Mouse (Mus musculus): ENCODE measurements at regions not wholly inside any gene's neighbourhood (a gene's known extent, or its start where the extent isn't known, plus 50 kb on each side); places are given as distances from the start of the nearest gene placed in this dataset.
"Not testable (repeated sequence)": the region's sequence is repeated elsewhere in the genome, so short reads cannot be mapped to it uniquely, and the experiment has no call there.

DNA sequence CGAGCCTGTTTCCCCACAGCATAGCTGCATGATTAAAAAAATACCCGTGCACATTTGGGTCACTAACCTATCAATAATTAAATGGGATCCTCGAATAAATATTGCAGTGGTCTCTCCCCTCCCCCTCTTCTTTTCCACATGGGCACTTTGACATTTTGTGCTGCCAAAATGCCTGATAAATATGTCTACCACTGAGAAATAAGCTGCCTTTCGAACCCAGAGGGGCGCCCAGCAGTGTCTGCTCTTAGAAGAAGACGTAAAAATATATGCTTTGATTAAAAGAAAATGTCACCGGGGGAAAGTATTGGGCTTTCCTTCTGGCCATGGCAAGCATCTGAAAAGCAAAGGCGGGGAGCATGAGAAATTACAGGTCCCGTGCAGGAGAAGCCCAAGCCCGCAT is 152.6 kb upstream of the Frmd4a start:
- no peak for DNase-seq (ENCODE audit: low read depth, low spot score)

DNA sequence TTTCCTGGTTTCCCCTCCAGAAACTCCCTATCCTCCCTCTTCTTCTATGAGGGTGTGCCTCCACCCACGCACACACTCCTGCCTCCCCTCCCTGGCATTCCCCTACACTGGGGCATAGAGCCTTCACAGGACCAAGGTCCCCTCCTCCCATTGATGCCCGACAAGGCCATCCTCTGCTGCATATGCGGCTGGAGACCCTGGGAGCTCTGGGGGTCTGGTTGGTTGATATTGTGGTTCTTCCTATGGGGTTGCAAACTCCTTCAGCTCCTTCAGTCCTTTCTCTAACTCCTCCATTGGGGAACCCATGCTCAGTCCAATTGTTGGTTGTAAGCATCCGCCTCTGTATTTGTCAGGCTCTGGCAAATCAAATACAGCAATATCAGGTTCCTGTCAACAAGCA is 150.8 kb upstream of the Frmd4a start:
- not testable (repeated sequence) for DNase-seq (ENCODE audit: low read depth, low spot score)

DNA sequence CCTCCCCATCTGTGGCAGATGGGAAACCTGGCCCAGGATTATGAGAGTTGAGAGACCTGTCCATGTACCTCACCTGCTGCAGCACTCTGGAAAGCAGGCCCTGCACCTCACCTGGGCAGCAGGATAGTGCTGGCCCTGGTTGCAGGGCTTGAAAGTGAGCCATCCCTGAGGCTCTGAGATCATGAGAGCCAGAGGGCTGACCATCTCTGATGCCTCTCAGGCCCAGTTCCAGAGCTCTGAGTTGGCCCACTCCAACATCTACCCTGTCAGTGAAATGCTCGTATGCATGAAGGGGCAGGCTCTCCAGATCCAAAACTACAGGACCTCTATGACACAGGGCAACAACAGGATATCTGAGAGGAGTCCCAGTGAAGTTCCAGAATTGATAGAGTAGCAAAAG is 147.8 kb upstream of the Frmd4a start:
- DNase-seq (ENCODE audit: low read depth, low spot score) = no peak

GRCm38 (mm10) chr2:3871748-3872147 is 145.8 kb upstream of the Frmd4a start:
- no peak for DNase-seq (ENCODE audit: low read depth, low spot score)

DNA sequence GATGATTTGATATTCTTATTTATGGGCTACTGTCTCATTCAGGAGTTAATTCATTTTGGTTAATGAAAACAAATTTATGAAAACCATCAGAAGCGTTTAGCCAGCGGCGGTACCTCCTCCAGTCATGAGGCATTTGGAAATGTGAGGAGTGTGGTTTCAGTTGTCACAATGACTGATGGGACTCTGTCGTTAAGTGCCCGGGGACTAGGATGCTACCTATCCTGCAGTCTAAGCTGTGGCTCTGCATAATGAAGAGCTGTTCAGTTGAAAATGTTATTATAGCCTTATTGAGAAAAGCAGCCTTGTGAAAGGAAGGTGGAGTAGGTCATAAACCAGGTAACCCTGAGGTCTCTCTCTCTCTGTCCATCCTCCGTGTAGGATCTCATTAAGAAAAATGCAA is 130.5 kb upstream of the Frmd4a start:
- no peak for DNase-seq (ENCODE audit: low read depth, low spot score)

DNA sequence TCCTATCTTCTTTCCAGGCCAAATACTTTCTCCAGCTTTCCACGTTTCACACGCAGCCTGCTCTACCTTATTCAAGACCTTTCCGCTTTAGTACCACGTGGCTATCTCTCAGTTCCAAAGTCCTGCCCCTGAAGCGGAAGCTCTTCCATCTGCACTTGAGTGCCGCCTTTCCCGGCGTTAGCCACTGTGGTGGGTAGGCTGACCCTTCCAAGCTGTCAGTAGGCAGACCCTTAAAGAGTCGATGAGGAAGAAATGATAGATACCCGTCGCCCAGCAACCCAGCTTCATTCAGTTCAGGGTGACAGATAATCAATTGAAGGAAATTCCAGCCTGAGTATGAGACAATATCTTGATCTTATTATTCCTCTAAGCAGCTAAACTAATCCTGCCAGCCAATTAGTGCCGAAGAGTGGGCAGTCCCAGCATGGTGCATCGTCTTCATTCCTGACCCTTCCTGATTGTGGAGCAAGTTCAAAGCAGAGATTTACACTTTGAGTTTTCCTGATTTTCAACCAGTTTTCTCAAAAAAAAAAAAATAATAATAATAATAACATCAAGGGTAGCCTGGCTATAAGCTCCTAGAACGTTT is 129.6 kb upstream of the Frmd4a start:
- DNase-seq (ENCODE audit: low read depth, low spot score) = no peak

GRCm38 (mm10) chr2:3889381-3889780 is 128.1 kb upstream of the Frmd4a start:
- DNase-seq (ENCODE audit: low read depth, low spot score) = no peak

DNA sequence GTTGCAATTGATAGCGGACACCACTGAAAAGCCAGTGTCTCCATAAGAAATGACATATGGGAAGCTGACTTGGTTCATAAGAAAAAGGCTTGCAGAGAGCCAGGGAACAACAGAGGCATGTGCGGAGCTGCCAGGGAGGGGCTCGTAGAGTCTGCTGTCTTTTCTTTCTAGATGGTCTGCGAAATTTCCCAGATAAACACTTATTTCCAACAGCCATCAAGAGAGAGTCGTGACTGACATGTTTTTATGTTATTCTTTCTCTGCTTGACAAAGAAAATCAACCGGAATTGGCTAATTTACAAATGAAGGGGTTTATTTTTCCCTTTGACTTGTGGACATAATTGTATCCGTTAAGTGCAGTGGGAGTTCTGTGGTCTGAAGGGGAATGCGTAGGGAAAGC is 127.1 kb upstream of the Frmd4a start:
- no peak for DNase-seq (ENCODE audit: low read depth, low spot score)

DNA sequence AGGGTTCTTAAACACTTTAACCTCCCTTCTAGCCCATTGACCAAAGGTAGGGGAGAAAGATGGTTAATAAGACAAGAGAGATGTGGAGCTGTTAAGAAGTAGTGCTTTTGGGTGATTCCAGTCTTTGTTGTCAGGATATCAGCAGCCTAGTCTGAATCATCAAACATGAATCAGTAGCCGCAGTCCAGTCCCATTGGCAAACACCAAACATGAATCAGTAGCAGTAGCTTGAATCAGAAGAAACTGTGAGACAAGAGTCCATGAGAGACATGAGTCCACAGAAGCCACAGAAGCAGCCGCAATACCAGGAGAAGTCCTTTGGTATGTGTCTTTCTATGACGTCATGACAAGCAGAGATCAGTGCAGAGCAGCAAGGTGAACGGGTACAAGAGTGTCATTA is 110.5 kb upstream of the Frmd4a start:
- no peak for DNase-seq (ENCODE audit: low read depth, low spot score)

- DNase-seq (ENCODE audit: low read depth, low spot score) = no peak
These were observed 109.3 kb upstream of the Frmd4a start for GRCm38 (mm10) chr2:3908192-3908591.

GRCm38 (mm10) chr2:3910086-3910891 is 107.2 kb upstream of the Frmd4a start:
- DNase-seq (ENCODE audit: low read depth, low spot score) = no peak

- DNase-seq (ENCODE audit: low read depth, low spot score) = no peak
These were observed 102.4 kb upstream of the Frmd4a start for GRCm38 (mm10) chr2:3915141-3915540.

DNA sequence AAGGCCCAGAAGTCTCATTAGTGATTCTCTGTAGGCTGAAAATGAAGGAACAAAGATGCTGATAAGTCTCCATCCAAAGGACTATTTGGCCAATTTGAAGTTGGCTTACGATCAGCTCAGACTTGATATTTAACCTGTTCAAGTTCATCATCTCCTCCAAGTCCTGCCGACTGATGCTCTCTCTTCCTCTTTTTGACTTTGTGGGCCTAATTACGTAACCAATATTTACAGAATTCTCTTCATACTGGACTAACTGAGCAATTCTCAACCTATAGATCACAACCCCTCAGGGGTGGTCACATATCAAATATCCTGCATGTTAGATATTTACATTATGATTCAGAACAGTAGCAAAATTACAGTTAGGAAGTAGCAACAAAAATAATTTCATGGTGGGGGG is 101.2 kb upstream of the Frmd4a start:
- no peak for DNase-seq (ENCODE audit: low read depth, low spot score)

DNA sequence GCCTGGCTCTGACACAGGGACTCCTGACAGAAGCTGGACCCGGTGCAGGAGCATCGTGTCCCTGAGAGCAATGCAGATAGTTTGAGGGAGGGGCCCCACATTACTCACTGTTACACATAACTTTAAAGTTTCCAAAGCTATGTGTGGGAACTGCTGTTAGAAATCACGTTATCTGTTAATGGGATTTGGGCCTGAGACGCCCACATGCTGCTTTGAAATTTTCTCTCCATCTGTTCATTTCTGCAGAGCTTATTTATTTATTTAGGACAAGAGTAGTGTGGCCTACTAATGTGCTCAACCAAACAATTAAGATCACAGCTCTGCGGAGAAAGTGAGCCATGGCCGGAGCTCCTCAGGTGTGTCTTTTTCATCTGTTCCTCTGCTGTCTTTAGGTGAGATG is 99.4 kb upstream of the Frmd4a start:
- no peak for DNase-seq (ENCODE audit: low read depth, low spot score)

DNA sequence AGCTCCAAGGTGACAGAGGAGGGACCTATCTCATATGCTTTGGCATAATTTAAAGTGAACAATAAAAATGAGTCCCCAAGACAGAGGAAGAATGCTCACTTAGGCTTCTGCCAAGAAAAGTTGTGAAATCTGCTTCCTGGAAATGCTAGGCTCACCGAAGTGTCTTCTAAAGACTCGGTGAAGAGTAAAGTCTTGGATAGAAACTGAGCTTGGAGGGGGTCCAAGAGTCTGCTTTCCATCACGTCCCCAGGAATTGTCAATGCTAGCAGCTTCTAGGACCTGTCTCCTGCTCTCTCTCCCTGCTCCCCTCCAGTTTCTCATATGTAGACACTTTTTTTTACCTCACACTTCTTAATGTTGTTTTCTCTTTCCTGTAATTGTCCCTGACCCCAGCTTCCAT is 97.6 kb upstream of the Frmd4a start:
- no peak for DNase-seq (ENCODE audit: low read depth, low spot score)

- not testable (repeated sequence) for DNase-seq (ENCODE audit: low read depth, low spot score)
These were observed 96.4 kb upstream of the Frmd4a start for GRCm38 (mm10) chr2:3921084-3921483.

GRCm38 (mm10) chr2:3922739-3923138 is 94.8 kb upstream of the Frmd4a start:
- no peak for DNase-seq (ENCODE audit: low read depth, low spot score)

DNA sequence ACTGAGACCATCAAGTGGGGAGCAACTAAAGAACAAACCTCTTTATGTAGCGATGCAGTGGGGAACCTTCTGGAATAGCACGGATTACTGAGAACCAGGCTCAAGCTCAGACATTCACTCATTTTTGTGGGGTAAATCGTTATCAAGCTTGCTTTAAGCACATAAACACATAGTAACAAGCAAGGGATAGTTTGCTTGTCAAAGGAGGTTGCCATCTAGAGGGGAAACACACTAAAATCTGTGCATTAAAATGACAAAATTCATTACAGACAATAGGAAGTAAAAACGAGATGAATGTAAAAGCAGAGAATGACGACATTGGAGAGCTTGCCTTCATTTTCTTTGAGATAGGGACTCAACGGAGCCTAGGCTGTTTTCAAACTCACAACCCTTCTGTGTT is 92.8 kb upstream of the Frmd4a start:
- DNase-seq (ENCODE audit: low read depth, low spot score) = no peak

- no peak for DNase-seq (ENCODE audit: low read depth, low spot score)
These were observed 92.3 kb upstream of the Frmd4a start for GRCm38 (mm10) chr2:3925199-3925598.

DNA sequence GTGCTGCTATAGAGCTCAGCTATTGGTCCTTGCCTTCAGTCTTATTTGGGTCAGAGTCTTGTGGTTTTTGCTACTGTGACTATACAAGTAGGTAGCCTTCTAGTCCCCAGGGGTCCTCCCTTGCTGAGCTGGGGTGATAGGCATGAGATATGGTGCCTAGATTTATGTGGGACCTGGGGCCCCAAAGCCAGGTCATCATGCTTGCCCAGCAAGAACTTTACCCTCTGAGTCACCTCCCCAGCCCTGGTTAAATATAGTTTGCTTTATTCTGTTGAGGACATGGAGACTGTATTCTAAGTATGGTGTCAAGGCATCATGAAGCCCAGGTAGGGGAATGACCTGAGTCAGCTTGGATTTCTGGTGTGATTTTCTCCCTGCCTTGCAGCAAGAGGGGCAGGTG is 91.4 kb upstream of the Frmd4a start:
- no peak for DNase-seq (ENCODE audit: low read depth, low spot score)

DNA sequence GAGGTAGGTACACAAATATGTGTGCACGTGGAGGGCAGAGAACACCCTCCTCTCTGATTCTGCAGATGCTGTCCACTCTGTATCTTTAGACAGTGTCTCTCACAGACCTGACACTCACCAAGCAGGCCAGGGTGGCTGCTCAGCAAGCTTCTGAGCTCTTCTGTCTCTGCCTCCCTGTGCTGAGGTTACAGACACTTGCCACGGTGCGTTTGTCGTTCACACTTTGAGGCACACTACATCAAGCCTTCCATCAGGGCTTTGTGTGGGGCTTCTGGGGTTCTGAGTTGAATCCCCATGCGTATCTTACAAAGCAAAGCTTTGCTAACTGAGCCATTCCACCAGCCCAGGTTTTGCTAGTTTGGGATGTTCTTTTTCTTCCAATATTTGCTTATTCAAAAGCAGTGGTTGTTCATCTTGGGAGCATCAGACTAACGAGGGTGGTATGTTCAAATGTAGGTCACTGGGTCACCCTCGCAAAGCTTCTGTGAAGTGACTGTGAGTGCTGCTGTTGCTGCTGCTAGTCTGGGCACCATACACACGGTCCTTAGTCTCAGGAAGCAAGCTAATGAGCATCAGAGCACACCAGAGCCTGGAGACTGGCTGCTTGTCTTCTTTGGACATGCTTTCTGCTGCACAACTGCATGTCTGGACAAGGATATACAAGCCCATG is 90.2 kb upstream of the Frmd4a start:
- no peak for DNase-seq (ENCODE audit: low read depth, low spot score)

DNA sequence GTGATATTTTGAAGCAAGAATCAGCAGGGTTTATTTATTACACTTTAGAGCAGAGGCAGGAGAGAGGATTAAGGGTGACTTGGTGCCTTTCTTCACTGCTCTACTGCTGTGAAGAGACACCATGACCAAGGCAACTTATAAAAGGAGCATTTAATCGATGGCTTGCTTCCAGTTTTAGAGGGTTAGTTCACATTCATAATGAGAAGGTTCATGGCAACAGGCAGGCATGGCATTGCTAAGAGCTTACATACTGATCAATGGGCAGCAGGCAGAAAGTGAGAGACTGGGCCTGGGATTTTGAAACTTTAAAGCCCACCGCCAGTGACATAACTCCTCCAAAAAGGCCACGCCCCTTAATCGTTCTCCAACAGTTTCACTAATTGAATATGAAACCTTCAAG is 89.7 kb upstream of the Frmd4a start:
- DNase-seq (ENCODE audit: low read depth, low spot score) = no peak

- no peak for DNase-seq (ENCODE audit: low read depth, low spot score)
These were observed 86.9 kb upstream of the Frmd4a start for GRCm38 (mm10) chr2:3930650-3931049.
